Mouse (Mus musculus) G1E-ER4 (cell line): Measurements from ENCODE around the gene Nlgn1. TPM values are rescaled to one million over a fixed set of nuclear protein-coding genes. Genes with fewer than 3 reads are reported as not detected.

ENCODE experiments used
- GATA1 ChIP-seq: IDR thresholded peaks from one replicate; pipeline ENCODE4 v1.8.0; 2012; ENCODE audit warnings: low read length, inconsistent platforms
- polyA plus RNA-seq: library from polyadenylated mRNA; stranded (reverse); fragments of >175 nt; gene quantifications from 2 replicates; pipeline ENCODE4 v1.2.3, GENCODE M21; 2012

Nlgn1 gene
- polyA plus RNA-seq, 1 experiment = not detected

DNA sequence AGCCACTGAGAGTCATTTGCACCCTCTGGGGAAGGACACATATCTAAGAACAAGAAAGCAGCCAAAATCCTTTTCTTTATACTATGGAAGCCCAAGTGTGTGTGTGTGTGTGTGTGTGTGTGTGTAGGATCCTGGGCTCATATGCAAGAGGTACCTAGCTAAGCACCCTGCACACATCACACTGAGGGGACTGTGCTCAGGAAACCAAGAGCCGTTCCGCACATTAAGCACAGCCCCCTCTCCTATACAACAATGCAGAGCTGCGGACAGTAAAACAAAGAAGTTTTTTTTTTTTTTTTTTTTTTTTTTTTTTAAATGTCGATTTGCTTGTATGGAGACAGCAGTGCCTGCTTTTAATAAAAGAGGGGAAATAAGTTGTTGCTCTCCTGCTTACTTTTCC lies 659.5 kb downstream of the Nlgn1 start:
- no peak for TF ChIP-seq GATA1

DNA sequence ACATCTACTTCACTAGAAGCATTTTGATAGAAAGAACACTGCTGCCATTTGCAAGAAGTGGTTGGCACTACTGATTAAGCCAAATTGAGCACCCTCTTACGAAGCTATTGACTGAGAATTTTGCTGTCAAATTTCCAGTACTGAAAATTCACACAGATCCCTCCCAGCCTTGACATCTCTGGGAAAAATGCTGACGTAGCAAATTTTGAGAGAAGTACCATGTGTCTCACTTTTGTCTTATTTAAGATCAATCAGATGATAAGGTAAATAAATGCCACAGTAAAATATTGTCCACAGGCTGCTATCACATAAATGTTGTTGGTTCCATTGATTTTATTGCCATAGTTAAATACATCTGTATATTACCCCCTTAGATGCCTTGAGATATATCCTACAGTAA lies 668.8 kb downstream of the Nlgn1 start:
- no peak for TF ChIP-seq GATA1

DNA sequence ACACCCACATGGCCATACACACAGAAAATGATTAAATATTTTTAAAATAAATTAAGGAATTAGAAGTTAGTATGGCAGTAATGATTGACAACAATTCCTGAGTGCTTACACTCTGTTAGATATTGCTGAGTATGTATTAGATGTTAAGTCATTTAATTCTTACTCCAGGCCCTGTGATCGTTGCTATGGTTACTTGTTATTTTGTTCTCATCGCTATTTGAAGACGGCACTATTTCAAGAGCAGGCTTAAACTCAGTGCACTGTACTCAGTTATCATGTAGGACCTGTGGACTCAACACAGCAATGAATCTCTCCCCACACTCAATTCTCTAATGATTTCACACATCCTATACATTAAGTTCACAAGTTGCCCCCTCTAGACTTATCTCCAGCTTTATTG lies 672.0 kb downstream of the Nlgn1 start:
- TF ChIP-seq GATA1 = no peak

DNA sequence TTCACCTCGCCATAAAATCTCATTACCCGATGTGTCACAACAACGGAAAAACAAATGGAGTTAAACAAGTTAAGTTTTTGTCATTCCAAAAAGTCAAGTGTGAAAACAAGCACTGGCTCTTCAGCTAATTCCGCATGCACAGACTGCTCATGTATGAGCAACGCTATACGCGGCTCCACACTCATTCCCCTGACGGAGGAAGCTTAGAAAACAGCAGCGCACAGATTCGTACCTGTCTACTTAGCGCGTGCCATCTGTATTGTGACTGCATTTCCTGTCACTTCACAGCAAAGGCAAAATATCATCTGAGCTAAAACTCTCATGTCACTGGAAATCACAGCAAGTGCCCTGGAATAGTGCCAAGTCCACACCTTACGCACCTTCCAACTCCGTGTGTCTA lies 674.3 kb downstream of the Nlgn1 start:
- no peak for TF ChIP-seq GATA1

- TF ChIP-seq GATA1 = no peak
Observed at GRCm38 (mm10) chr3:25657074-25657473, 675.2 kb downstream of the Nlgn1 start.

GRCm38 (mm10) chr3:25653010-25653409 lies 679.2 kb downstream of the Nlgn1 start:
- TF ChIP-seq GATA1 = no peak

- TF ChIP-seq GATA1 = no peak
Observed at GRCm38 (mm10) chr3:25645895-25646691, 686.2 kb downstream of the Nlgn1 start.

DNA sequence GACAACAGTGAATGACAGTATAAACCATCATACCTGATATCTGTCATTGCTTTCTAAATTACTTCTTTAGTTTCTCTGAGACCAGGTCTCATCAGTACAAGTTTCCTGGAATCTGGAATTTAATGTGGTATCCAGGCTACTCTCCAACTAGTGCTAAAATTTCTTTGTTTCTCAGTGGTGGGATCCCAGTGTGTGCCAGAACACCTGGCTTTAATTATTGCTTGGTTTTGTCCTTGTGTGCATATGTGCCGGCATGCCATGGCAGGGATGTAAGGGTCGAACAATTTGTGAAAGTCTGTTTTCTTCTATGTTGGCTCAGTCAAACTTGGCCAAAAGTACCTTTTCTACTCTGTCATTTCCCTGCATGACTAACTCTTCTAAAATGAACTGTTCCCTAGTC lies 703.1 kb downstream of the Nlgn1 start:
- TF ChIP-seq GATA1 = no peak

DNA sequence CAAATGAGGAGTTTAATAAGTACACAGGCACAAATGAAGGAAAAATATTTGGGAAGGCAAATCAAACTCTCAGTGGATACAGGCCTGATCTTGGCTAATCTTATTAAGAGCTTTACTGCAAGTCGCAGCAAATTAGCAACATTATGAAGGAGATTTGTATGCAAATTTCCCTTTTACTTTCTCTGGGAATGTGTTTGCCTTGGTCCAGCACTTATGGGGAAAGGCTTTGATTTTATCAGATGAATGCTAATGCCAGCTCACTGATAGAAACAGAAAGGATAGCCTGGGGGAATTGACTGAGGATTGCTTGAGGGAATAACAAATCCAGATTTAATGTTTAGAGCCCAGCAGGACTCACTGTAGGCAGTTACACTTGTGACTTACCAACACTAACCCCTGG lies 725.7 kb downstream of the Nlgn1 start:
- TF ChIP-seq GATA1 = no peak

DNA sequence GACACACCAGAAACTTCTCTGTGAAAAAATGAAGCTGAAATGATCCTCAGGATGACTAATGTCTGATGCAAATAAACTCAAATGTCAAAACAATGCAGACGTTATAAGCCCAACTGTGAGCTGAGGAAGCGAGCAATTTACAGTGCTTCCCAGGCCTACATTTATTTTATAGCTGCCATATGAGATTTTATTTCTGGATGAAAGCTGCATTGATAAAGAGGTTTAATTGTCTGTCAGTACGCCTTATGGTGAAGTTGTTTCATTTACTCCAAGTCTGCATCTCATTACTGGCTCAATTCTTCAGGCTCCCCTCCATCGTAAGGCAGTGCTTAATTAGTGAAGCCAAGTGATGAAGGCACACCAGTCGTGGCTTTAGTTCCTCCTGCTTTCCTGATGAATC lies 734.7 kb downstream of the Nlgn1 start:
- no peak for TF ChIP-seq GATA1

GRCm38 (mm10) chr3:25575526-25575925 lies 756.7 kb downstream of the Nlgn1 start:
- no peak for TF ChIP-seq GATA1

DNA sequence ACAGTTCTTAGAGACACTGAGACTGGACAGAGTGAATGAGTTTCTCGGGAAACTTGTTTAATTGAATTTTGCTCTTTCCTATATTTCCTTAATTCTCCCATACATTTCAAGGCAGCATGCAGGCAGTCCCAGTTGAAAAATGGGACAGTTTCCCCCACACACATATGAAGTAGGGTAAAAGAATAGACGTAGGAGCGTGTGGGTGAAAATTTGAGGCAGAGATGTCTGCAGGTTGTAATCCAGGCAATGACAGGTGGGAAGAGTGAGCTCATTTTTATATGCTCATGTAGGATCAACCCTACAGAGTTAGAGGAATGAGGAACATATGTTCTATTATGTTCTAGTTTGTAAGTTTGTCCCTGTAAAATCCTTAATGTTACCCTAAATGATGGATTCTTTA lies 757.4 kb downstream of the Nlgn1 start:
- TF ChIP-seq GATA1 = no peak

DNA sequence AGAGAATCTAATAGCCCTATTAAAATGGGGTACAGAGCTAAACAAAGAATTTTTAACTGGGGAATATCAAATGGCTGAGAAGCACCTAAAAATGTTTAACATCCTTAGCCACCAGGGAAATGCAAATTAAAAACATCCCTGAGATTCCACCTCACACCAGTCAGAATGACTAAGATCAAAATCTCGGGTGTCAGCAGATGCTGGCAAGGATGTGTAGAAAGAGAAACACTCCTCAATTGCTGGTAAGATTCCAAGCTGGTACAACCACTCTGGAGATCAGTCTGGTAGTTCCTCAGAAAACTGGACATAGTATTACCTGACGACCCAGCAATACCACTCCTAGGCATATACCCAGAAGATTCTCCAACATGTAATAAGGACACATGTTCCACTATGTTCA lies 869.2 kb downstream of the Nlgn1 start:
- TF ChIP-seq GATA1 = no peak

GRCm38 (mm10) chr3:25456250-25456860 lies 875.9 kb downstream of the Nlgn1 start:
- no peak for TF ChIP-seq GATA1

DNA sequence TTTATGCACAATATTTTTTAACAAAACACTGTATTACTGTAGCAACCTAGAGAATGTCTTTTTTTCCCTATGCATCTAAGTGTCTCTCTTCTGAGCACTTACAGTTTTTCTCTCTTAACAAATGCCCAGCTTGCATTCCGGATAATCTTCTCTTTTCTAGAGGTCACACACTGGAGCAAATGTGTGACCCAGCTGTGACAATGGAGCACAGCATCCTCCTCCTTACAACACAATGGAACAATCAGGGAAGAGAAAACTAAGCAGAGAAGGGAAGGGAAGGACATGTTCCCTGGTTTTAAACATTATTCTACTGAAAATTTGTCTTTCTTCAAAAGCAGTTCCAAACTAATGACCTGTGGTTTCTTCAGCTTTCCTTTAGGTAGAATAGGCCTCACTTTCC lies 879.9 kb downstream of the Nlgn1 start:
- TF ChIP-seq GATA1 = no peak

DNA sequence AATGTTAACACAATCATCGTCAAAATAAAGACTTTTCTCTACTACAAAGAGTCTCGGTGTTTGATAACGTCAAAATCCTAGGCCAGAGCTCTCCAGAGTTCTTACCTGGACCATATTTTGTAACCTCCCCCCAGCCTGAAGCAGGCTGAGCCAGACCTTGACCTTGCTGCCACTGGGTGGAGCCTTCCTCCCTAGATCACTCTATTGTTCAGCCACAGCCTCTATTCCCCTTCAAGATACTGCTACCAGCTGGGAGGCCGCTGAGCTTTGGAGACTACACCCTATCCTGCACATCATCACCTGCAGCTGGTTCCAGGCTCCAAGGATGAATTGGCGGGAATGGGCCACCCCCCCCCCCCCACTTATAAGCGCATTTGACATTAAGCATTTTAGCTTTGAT lies 881.8 kb downstream of the Nlgn1 start:
- TF ChIP-seq GATA1 = no peak

DNA sequence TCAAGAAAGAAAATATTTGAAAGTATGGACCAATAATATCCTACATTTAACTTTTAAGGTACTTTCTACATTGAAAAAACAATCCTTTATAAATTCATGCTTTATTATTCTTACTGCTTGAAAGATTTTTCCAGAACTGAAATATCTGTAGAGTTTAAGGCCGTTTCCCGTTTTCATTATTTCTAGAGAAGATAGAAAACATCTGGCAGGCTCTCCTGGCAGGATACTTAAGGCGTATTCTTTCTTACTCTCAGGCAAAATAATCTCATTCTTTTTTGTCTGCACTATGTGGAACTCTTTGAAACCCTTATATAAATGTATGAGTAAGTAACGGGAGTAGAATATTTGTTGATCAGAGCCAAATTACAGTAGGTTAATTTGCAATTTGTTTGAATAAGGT lies 882.9 kb downstream of the Nlgn1 start:
- no peak for TF ChIP-seq GATA1
